ENCODE assay signal across 7 mouse cellular contexts in genomic region chr7:19077761-19078160, GRCm38 (mm10). TPM values are rescaled to one million over a fixed set of nuclear protein-coding genes. Genes with fewer than 3 reads are reported as not detected.
A peak's percentile ranks its signal among the peaks of the same experiment; 100 is the strongest.
DNase-seq lines count a peak whose midpoint lies in the region; ATAC-seq and TF ChIP-seq lines count a peak whose summit lies in the region.

No protein-coding gene starts in this region.

- 0 out of 2 replicates have a peak, but pooled peaks have one; percentile 31 for TF ChIP-seq POLR2A in bone marrow, adult 2 months (IDR thresholded peaks at IDR 0.05; ENCODE audit: borderline replicate concordance, control insufficient read depth, low read depth, low read length)

- peaks cover 10% of the 10 kb centered on the region for H3K4me1 ChIP-seq in bone marrow, adult 2 months (ENCODE audit: control insufficient read depth, insufficient read depth, low read length)
- H3K4me1 ChIP-seq in heart, postnatal 0 days (ENCODE audit: control insufficient read depth, insufficient read depth) = peaks cover 36% of the 10 kb centered on the region
- H3K4me1 ChIP-seq in liver, embryonic 16.5 days (ENCODE audit: control insufficient read depth, low read depth, low read length) = peaks cover 20% of the 10 kb centered on the region

- no peaks in the 10 kb centered on the region for H3K9me3 ChIP-seq in heart, postnatal 0 days (replicated peaks; ENCODE audit: control insufficient read depth, low read length)
- H3K9me3 ChIP-seq in liver, embryonic 16.5 days (replicated peaks; ENCODE audit: control insufficient read depth, low read length) = no peaks in the 10 kb centered on the region

- no peaks in the 10 kb centered on the region for H3K27me3 ChIP-seq in heart, postnatal 0 days (ENCODE audit: control insufficient read depth, insufficient read depth, low read length)
- H3K27me3 ChIP-seq in liver, embryonic 16.5 days (ENCODE audit: control insufficient read depth, insufficient read depth, low read depth, low read length) = peaks cover 15% of the 10 kb centered on the region

- H3K4me2 ChIP-seq in heart, postnatal 0 days (ENCODE audit: low read depth, low read length) = peak overlapping the region; percentile 91
- H3K4me2 ChIP-seq in liver, embryonic 16.5 days (ENCODE audit: low read depth, low read length) = peak overlapping the region; percentile 87; the same call in 1 of the 2 replicates

- H3K36me3 ChIP-seq in heart, postnatal 0 days (replicated peaks; ENCODE audit: control insufficient read depth, insufficient read depth, low read length) = peaks cover 49% of the 10 kb centered on the region
- peaks cover 20% of the 10 kb centered on the region for H3K36me3 ChIP-seq in liver, embryonic 16.5 days (ENCODE audit: control insufficient read depth, insufficient read depth)

- 2% methylated on average over 14 of the region's 14 CpGs for WGBS in bone marrow, adult 2 months
- 56% methylated on average over 14 of the region's 14 CpGs for WGBS in heart, postnatal 0 days
- WGBS in liver, embryonic 16.5 days (ENCODE audit: insufficient replicate concordance) = 24% methylated on average over 14 of the region's 14 CpGs

- TF ChIP-seq CTCF in bone marrow, adult 2 months (IDR thresholded peaks at IDR 0.05; ENCODE audit: control insufficient read depth, insufficient read depth, low read length) = 0 out of 2 replicates have a peak, but pooled peaks have one; percentile 14
- no peak for TF ChIP-seq CTCF in heart, postnatal 0 days (IDR thresholded peaks at IDR 0.05; ENCODE audit: low read depth)

- H3K4me3 ChIP-seq in bone marrow, adult 2 months (replicated peaks; ENCODE audit: control insufficient read depth, low read depth, low read length) = peak overlapping the region; percentile 52
- H3K4me3 ChIP-seq in heart, postnatal 0 days (ENCODE audit: low read depth, low read length) = peak overlapping the region; percentile 92; the same call in 1 of the 2 replicates
- no peak overlapping the region for H3K4me3 ChIP-seq in liver, embryonic 16.5 days (ENCODE audit: low read depth, low read length)

- no peak overlapping the region for H3K9ac ChIP-seq in heart, postnatal 0 days (replicated peaks; ENCODE audit: low read depth, low read length)
- H3K9ac ChIP-seq in liver, embryonic 16.5 days (ENCODE audit: low read depth, low read length) = no peak overlapping the region

- H3K27ac ChIP-seq in bone marrow, adult 2 months (ENCODE audit: control insufficient read depth, insufficient read depth, low read depth, low read length, poor library complexity) = no peak overlapping the region
- H3K27ac ChIP-seq in heart, postnatal 0 days (ENCODE audit: low read depth) = peak overlapping the region; percentile 97; the same call in 1 of the 2 replicates
- H3K27ac ChIP-seq in liver, embryonic 16.5 days (ENCODE audit: low read length) = no peak overlapping the region; the same call in 1 of the 2 replicates

- ATAC-seq in CD4-positive, CD25-positive, alpha-beta regulatory T cell, adult 4 months = peak; percentile 83
- no peak for ATAC-seq in heart, postnatal 0 days (ENCODE audit: insufficient read depth, low read depth)
- ATAC-seq in liver, embryonic 16.5 days (ENCODE audit: low read depth) = no peak

- no peak for TF ChIP-seq EP300 in heart, postnatal 0 days (IDR thresholded peaks at IDR 0.05; ENCODE audit: low read depth)

- no peak for DNase-seq in heart, postnatal 0 days (ENCODE audit: low spot score)
- peak; percentile 60 for DNase-seq in skeletal muscle tissue, adult 2 months (ENCODE audit: low read depth, low spot score)
- DNase-seq in right cerebral cortex, postnatal 25 days = no peak
- DNase-seq in gastrocnemius, postnatal 4 days (ENCODE audit: low spot score in 2 of 2) = no peak

RNA-seq across cellular contexts. Expression of gene Dmwd, which starts 1.7 kb away (rescaled TPM):
- polyA plus RNA-seq in CD4-positive, CD25-positive, alpha-beta regulatory T cell, adult 4 months (2017; shearing (Covaris generic)) = not detected
- 21.4 and 27.7 TPM in 2 replicates for polyA plus RNA-seq in bone marrow, adult 2 months (2011; ENCODE audit: insufficient read depth, insufficient read length, low replicate concordance, missing spikeins)
- total RNA-seq in heart, postnatal 0 days (2014; rRNA removed; ENCODE audit: low replicate concordance) = 71.6 and 76.4 TPM in 2 replicates
- 10.6 and 10.9 TPM in 2 replicates for polyA plus RNA-seq in heart, postnatal 0 days (2015; fragmentation: Nextera tagmentation; extraction: Ambion mirVana)
- polyA plus RNA-seq in liver, embryonic 16.5 days (2015; fragmentation: Nextera tagmentation; extraction: Ambion mirVana) = 2.4 and 3.5 TPM in 2 replicates
- total RNA-seq in gastrocnemius, postnatal 4 days (2021) = 10 to 100 TPM; 52.4 to 55.4 TPM

RNA-seq across cellular contexts. Expression of gene Dmpk, which starts 5.9 kb away (rescaled TPM):
- polyA plus RNA-seq in CD4-positive, CD25-positive, alpha-beta regulatory T cell, adult 4 months (2017; shearing (Covaris generic)) = under 1 TPM in 1 of 2 experiments, not detected in 1; 0.44 TPM
- polyA plus RNA-seq in bone marrow, adult 2 months (2011; ENCODE audit: insufficient read depth, insufficient read length, low replicate concordance, missing spikeins) = 25.8 and 42.6 TPM in 2 replicates
- total RNA-seq in heart, postnatal 0 days (2014; rRNA removed; ENCODE audit: low replicate concordance) = 184 and 253 TPM in 2 replicates
- 97.0 and 98.5 TPM in 2 replicates for polyA plus RNA-seq in heart, postnatal 0 days (2015; fragmentation: Nextera tagmentation; extraction: Ambion mirVana)
- 12.2 and 17.1 TPM in 2 replicates for polyA plus RNA-seq in liver, embryonic 16.5 days (2015; fragmentation: Nextera tagmentation; extraction: Ambion mirVana)
- total RNA-seq in gastrocnemius, postnatal 4 days (2021) = 100 to 1,000 TPM; 287 to 292 TPM

RNA-seq across cellular contexts. Expression of gene Six5, which starts 16.6 kb away (rescaled TPM):
- polyA plus RNA-seq in CD4-positive, CD25-positive, alpha-beta regulatory T cell, adult 4 months (2017; shearing (Covaris generic)) = under 1 TPM; 0.46 to 0.83 TPM
- 4.7 and 6.5 TPM in 2 replicates for polyA plus RNA-seq in bone marrow, adult 2 months (2011; ENCODE audit: insufficient read depth, insufficient read length, low replicate concordance, missing spikeins)
- total RNA-seq in heart, postnatal 0 days (2014; rRNA removed; ENCODE audit: low replicate concordance) = 19.0 and 21.0 TPM in 2 replicates
- polyA plus RNA-seq in heart, postnatal 0 days (2015; fragmentation: Nextera tagmentation; extraction: Ambion mirVana) = 3.8 and 4.0 TPM in 2 replicates
- 0.77 and 0.93 TPM in 2 replicates for polyA plus RNA-seq in liver, embryonic 16.5 days (2015; fragmentation: Nextera tagmentation; extraction: Ambion mirVana)
- 10 to 100 TPM; 13.5 to 14.7 TPM for total RNA-seq in gastrocnemius, postnatal 4 days (2021)

RNA-seq across cellular contexts. Expression of gene Rsph6a, which starts 23.3 kb away (rescaled TPM):
- not detected for polyA plus RNA-seq in CD4-positive, CD25-positive, alpha-beta regulatory T cell, adult 4 months (2017; shearing (Covaris generic))
- polyA plus RNA-seq in bone marrow, adult 2 months (2011; ENCODE audit: insufficient read depth, insufficient read length, low replicate concordance, missing spikeins) = not detected in 2 replicates
- total RNA-seq in heart, postnatal 0 days (2014; rRNA removed; ENCODE audit: low replicate concordance) = not detected in 2 replicates
- polyA plus RNA-seq in heart, postnatal 0 days (2015; fragmentation: Nextera tagmentation; extraction: Ambion mirVana) = not detected in 2 replicates
- polyA plus RNA-seq in liver, embryonic 16.5 days (2015; fragmentation: Nextera tagmentation; extraction: Ambion mirVana) = not detected in 2 replicates
- not detected for total RNA-seq in gastrocnemius, postnatal 4 days (2021)

RNA-seq across cellular contexts. Expression of gene Gm4969, which starts 40.4 kb away (rescaled TPM):
- not detected for polyA plus RNA-seq in CD4-positive, CD25-positive, alpha-beta regulatory T cell, adult 4 months (2017; shearing (Covaris generic))
- not detected in 2 replicates for polyA plus RNA-seq in bone marrow, adult 2 months (2011; ENCODE audit: insufficient read depth, insufficient read length, low replicate concordance, missing spikeins)
- total RNA-seq in heart, postnatal 0 days (2014; rRNA removed; ENCODE audit: low replicate concordance) = 0.19 and 0.69 TPM in 2 replicates
- polyA plus RNA-seq in heart, postnatal 0 days (2015; fragmentation: Nextera tagmentation; extraction: Ambion mirVana) = 0.21 and 0.38 TPM in 2 replicates
- polyA plus RNA-seq in liver, embryonic 16.5 days (2015; fragmentation: Nextera tagmentation; extraction: Ambion mirVana) = 0.11 and 0.12 TPM in 2 replicates
- total RNA-seq in gastrocnemius, postnatal 4 days (2021) = under 1 TPM; 0.34 to 0.62 TPM
